Mouse (Mus musculus) adrenal gland, postnatal 25 days (tissue): ENCODE measurements at regions not wholly inside any gene's neighbourhood (a gene's known extent, or its start where the extent isn't known, plus 50 kb on each side); places are given as distances from the start of the nearest gene placed in this dataset.
A peak's percentile ranks its signal among the peaks of the same experiment; 100 is the strongest.

Source experiments
- DNase-seq: peaks from one replicate; pipeline ENCODE4 v3.0.0; 2021; ENCODE audit warnings: mixed read lengths

- DNase-seq = peak; percentile 9
Measured at GRCm38 (mm10) chr6:10970587-10971138, 936.6 kb downstream of the Ndufa4 start.

GRCm38 (mm10) chr6:10969841-10970536 is 937.3 kb downstream of the Ndufa4 start:
- no peak for DNase-seq

GRCm38 (mm10) chr6:10943545-10943944 is 963.8 kb downstream of the Ndufa4 start:
- no peak for DNase-seq

- no peak for DNase-seq
Measured at GRCm38 (mm10) chr6:10941470-10941869, 965.8 kb downstream of the Ndufa4 start.
